Mouse (Mus musculus): ENCODE results near the gene Gm20388.

DNA sequence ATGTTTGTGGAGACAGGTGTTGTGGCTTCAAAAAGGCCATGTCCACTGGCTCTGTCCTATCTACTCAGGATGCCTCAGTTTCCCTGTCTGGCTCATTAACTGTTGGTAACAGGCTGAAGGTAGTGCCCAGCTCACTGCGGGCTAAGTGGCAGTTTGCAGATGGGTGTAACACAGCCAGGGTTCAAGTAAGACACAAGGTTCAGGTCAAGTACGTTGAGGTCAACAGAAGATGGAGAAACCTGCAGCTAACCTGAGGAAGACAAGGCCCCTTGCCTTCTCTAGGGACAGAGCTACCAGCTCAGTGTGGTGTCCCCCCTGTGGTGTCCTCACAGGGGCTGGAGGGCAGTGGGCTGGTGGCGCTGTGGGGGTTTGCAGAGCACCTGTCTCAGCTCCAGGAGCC is 1969.1 kb downstream of the Gm20388 start:
- TF ChIP-seq CTCF (IDR thresholded peaks at IDR 0.05; ENCODE audit: insufficient read depth, low read depth, low read length), result no peak
- no peak for TF ChIP-seq POLR2A (IDR thresholded peaks at IDR 0.05; ENCODE audit: insufficient read depth, low read depth, low read length)

Measured in olfactory bulb, adult 2 months (tissue).